Mouse (Mus musculus) c-Kit-positive CD71-positive TER-119-positive erythroid progenitor cells, embryonic 14.5 days (primary cell): ENCODE results near the gene Sumf1.

Experiments used
- DNase-seq: peaks from one replicate; pipeline ENCODE4 v3.0.0-alpha.2; 2013; ENCODE audit warnings: low spot score

Gene Sumf1

DNA sequence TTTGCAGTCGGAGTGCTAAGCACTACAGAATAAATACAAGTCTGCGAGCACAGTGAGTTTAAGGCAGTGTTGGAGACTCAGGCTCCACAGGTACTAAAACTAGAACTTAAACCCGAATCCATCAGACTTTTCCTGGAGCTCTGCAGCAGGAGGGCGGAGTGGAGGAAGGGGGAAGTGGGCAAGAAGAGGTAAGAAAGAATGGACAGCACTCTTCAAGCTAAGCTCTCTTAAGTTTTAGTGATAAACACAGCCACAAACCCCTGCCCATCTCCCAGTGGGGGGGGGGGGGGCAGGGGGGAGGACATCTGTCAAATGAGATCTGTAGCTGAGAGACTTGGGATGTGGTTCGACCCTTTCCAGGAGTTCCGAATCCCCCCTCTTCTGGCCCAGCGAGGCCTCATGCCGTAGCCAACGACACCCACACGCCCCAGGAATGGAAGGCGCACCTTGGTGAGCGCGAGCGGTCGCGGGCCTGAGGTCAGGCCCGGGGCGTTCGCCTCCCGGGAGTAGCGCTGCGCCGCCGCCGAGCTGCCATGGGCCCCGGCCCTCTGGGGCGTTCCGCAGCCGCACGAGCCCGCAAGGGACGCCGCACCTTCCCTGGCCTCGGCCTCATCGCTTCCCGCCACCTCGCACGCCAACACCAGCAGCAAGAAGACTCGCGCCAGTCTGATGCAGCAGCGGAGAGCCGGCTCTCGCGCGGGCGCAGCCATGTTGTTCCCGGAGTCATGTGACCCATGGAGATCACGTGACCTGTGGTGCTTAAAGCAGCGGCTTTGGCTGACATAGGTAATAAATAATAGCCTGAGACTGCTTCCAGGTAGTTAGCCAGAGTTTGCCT is at the start of gene Sumf1:
TSS of gene Sumf1 (minus strand) at position 736 of the 838 bp plus-strand sequence.
- peak; percentile 87 for DNase-seq

DNA sequence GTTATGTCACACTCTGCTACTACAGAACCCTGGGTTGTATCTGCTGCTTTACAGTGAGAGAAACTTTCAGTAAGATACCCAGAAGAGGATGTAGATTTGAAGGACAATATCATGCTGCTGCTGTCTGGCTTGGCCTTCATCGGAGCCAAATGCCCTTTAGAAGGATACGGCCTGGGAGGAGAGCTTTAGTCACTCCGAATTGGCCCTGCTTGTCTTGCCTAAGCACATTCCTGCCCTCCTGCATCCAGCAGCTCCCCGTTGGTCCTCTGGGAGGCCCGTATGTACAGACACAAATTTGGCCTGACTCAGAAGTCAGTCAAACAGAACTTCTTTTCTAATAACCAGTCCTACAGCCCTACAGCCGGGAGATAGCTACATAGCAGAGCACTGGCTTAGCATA is 49.2 kb upstream of the Sumf1 start:
- DNase-seq = no peak

DNA sequence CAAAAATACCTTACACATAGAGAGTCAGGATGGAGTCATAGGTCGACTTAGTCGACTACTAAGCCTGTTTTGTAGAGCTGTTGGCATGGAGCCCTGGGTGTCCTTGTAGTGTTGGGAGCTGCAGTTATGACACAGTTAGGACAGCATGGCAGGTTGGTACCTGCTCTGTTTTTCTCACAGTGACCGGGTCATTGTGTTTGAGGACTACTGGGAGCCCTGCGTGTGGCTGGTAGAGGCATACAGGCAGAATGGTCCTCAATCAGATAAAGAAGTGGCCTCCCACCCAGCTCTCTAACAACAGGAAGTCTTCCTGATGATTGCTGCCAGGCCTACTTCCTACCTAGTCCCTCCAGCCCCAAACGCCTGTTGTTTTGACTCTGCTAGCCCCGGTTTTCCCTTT is 47.7 kb upstream of the Sumf1 start:
- no peak for DNase-seq

DNA sequence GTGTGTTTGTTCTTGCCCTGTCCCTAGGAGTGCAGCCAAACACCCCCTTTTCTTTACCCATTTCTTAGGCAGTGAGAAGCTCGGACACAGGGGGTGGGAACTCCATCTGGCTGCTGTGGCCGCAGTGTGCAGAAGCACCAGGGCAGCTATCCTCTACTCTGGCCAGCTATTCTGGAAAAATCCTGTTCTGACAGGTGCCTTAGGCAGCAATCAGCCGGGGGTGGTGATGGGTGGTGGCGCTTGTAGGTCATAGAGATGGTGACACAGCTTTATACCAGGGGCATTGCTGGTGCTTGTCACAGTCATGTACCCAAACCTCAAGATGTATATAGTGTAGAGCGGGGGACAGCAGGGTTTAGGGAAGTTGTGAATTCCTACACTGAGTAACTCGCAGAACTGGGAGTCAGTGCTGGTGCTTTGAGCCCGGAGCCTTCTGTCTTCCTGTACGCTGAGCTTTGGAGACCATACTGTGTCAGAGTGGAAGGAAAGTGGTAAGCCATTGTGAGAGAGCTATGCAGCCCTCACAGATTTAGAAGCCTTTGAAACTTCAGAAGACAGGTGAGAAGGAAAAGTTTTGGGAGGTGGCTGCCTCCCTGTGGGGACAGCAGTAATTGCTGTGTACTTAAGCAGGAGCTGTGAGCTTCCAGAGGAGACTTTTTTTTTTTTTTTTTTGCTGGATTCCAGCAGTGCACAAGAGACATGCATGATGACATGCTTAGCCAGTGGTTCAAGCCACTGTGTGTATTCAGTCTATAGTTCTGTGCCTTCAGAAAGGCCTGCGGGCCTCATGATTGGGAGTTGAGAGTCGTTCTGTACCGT is 46.7 kb upstream of the Sumf1 start:
- no peak for DNase-seq

DNA sequence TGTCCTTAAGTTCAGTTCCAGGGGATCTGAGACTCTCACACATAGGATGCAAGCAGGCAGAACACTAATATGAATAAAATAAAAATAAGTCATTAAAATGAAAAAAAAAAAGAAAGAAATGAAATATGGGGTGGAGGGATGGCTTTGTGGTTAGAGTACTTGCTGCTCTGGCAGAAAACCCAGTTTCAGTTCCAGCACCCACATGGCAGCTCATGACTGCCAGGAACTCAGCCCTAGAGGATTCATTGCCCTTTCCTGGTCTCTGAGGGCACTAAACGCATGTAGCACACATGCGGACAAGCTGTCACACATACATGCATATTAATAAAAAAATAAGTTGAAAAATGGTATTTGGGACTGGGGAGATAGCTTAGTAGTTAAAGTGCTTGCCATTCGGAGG is 45.2 kb upstream of the Sumf1 start:
- no peak for DNase-seq

GRCm38 (mm10) chr6:108228601-108229000 is 43.2 kb upstream of the Sumf1 start:
- DNase-seq = no peak

DNA sequence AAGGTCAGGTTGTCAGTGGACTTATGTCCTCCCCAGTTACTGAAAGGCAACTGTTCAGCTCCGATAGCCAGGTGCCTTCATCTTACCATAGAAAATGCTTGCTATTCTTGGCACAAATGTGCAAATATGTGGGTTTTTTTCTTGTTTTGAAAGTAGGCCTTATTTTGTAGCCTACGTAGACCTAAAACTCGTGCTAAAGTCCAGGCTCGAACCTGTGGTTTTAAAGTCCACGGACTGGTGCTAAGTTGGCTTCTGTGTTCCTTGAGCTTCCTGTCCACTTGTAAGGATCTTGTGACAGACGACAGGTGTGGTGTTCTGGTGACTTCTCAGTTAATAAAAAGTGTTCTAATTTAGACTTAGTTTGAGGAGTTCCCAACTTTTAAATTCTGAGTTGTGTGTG is 42.7 kb upstream of the Sumf1 start:
- no peak for DNase-seq

- no peak for DNase-seq
Measured at GRCm38 (mm10) chr6:108227461-108227860, 42.1 kb upstream of the Sumf1 start.

DNA sequence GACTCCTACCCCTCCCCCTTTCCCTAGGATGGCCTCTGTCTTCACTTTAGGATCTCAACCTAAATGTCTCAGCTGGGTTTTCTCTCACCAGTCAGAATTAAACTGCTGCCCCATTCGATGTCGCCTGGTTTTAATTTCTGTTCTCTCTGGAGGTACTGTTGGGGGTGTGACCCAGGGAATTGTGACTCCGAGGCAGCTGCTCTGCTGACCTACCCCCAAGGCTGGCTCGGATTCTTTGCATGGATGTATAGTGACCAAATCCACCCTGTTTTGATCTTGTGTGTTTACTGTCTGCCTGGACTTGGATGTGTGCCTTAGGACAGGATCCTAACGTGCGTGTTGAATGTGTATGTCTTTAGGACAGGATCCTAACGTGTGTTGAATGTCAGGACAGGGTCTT is 40.8 kb upstream of the Sumf1 start:
- DNase-seq = no peak

DNA sequence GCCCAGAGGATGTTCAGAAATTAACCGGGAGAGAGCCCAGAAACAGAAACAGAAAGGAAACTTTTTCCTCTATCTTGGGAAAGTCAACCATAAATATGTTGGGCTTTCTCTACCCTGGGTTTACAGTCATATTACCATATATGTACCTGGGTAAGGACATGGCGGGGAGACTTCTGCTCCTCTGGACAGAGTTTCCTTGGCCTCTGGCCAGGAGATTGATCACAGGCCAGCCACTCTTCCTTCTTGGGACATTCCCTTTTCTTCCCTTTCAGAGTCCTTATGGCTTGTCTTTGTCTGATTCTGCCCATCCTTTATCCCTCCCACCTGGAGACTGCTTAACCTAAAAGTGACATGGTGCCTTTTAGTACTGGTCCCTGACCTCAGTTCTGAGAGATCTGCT is 39.6 kb upstream of the Sumf1 start:
- no peak for DNase-seq

GRCm38 (mm10) chr6:108224361-108224760 is 39.0 kb upstream of the Sumf1 start:
- no peak for DNase-seq

GRCm38 (mm10) chr6:108222875-108223274 is 37.5 kb upstream of the Sumf1 start:
- DNase-seq = no peak

GRCm38 (mm10) chr6:108222435-108222834 is 37.1 kb upstream of the Sumf1 start:
- no peak for DNase-seq

- DNase-seq = no peak
Measured at GRCm38 (mm10) chr6:108217987-108218386, 32.6 kb upstream of the Sumf1 start.

DNA sequence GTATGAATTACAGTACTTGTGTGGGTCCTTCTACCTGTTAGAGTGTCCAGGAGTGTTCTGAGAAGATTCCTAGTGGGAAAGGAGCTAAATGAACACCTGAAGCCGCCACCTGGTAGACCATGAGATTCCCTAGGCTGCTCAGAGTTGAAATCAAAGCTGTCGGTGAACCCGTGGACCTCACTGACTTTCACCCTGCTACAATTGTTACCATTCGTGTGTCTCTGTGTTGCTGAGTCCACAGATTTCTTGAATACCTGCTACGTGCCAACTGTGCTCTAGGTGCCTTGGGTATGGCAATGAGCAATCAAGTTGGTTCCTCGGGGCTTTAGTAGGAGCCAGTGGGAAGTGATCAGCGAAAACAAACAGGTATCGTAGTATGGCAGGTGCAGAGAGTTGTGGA is 31.4 kb upstream of the Sumf1 start:
- DNase-seq = no peak

GRCm38 (mm10) chr6:108216091-108216490 is 30.7 kb upstream of the Sumf1 start:
- DNase-seq = no peak

GRCm38 (mm10) chr6:108214294-108214925 is 29.0 kb upstream of the Sumf1 start:
- no peak for DNase-seq

- DNase-seq = peak; percentile 14
Measured at GRCm38 (mm10) chr6:108213481-108214293, 28.3 kb upstream of the Sumf1 start.

GRCm38 (mm10) chr6:108212881-108213295 is 27.5 kb upstream of the Sumf1 start, which contains the start of gene Itpr1:
Gene Itpr1 (plus strand): TSS chr6:108213096.
- DNase-seq = peak; percentile 96

DNA sequence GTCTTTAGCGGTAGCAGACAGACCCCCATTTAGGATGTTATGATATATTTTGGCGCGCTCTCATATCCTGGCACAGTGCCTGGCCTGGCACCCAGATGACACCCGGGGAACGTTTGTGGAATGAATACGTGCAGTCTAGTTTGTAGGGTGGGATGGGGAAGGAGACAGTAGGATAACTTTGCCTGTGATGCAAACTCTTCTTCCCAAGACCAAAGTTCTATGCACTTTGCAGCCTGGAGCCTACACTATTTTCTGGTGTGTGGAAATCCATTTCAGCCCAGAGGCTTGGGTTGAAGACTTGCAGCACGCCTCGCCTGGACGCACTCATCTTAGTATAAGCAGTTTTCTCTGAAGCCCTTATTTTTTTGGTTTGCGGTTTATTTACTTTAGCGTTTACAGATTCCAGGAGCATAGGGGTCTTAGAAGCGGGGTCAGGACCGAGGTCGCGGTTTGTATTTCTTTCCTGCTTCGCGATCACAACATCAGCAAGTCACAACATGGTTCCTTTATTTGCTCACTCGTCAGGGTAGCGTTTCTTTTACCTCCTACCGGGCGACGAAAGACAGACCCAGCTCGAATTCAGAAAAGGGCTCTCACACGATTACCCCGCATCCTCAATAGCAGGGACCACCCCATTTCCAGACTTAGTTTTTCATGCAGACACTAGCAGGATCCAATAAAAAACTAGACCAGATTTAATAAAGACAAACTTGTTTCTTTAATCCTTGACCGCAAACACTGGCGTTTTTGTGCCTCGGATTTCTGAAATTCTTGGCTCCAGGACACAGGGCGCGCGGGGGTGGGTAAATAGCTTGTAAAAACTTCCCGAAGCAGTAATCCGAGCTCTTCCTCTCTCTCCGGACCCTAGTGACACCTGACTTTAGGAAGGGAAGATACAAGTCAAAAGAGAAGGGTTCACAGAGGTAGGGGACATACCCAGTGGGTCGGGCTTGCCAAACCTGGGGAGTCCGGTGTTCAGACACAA is 26.8 kb upstream of the Sumf1 start:
- no peak for DNase-seq
